Mouse (Mus musculus) forebrain, embryonic 13.5 days (tissue): ENCODE measurements around the gene Gm10639. TPM values are rescaled to one million over a fixed set of nuclear protein-coding genes. Genes with fewer than 3 reads are reported as not detected.
"Not testable (repeated sequence)": the region's sequence is repeated elsewhere in the genome, so short reads cannot be mapped to it uniquely, and the experiment has no call there.

Experiments
- ATAC-seq: fragments of 200-750 bp; cut with Nextera tagmentation; 2 replicates; pipeline ENCODE4 v1.8.0; 2017
- H3K27ac ChIP-seq: fragments of 300-500 bp; sonication (generic); 2 replicates; pipeline ENCODE4 v1.5.1; 2015; ENCODE audit warnings: inconsistent platforms, mild to moderate bottlenecking, moderate library complexity
- H3K27me3 ChIP-seq: fragments of 300-500 bp; sonication (generic); 2 replicates; pipeline ENCODE4 v1.6.1; 2015; ENCODE audit warnings: mild to moderate bottlenecking, inconsistent platforms
- H3K36me3 ChIP-seq: fragments of 300-500 bp; sonication (generic); 2 replicates; pipeline ENCODE4 v1.6.1; 2015; ENCODE audit warnings: mild to moderate bottlenecking, inconsistent platforms; ENCODE audit not compliant: poor library complexity, severe bottlenecking
- H3K4me1 ChIP-seq: fragments of 300-500 bp; sonication (generic); 2 replicates; pipeline ENCODE4 v1.6.1; 2015; ENCODE audit warnings: inconsistent platforms
- H3K4me2 ChIP-seq: fragments of 300-500 bp; sonication (generic); 2 replicates; pipeline ENCODE4 v1.6.1; 2015; ENCODE audit warnings: inconsistent platforms, mild to moderate bottlenecking, moderate library complexity
- H3K4me3 ChIP-seq: fragments of 300-500 bp; sonication (generic); 2 replicates; pipeline ENCODE4 v1.5.1; 2015; ENCODE audit warnings: mild to moderate bottlenecking, inconsistent platforms
- H3K9ac ChIP-seq: fragments of 300-500 bp; sonication (generic); 2 replicates; pipeline ENCODE4 v1.6.1; 2015; ENCODE audit warnings: mild to moderate bottlenecking, inconsistent platforms
- H3K9me3 ChIP-seq: fragments of 300-500 bp; sonication (generic); replicated peaks from 2 replicates; pipeline ENCODE4 v1.6.1; 2016; ENCODE audit warnings: inconsistent platforms
- WGBS: fragments of 180-500 bp; shearing (Covaris S2); methylation state at CpG from one replicate; pipeline ENCODE4 v1.1.7; 2015; 5-methylcytosine and 5-hydroxymethylcytosine counted together
- polyA plus RNA-seq: library from polyadenylated mRNA; unstranded; fragments of >200 nt; fragmentation: Nextera tagmentation; extraction: Ambion mirVana; gene quantifications from 2 replicates; pipeline ENCODE4 v1.2.1, GENCODE M21; 2015

Gene Gm10639
- polyA plus RNA-seq, 1 experiment from 2014 or later: not detected

DNA sequence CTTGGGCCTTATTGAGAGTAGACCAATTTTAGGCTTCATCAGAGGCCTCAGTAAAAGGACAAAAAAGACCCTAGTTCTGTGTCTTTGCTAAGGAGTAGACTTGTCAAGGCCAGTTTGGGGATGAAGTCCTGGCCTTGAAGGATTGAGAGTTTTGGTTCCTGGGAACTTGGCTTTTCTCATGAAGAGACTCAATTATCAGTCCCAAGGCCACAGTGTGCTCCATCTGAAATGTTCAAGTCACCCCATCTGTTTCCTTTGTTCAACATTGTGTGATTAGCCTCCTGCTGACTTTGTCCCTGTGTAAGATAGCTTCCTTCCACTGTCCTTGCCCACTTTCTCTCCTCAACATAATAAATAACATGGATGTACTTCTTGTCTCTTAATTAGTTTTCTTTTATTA, 60.3 kb downstream of the Gm10639 start:
- not testable (repeated sequence) for H3K27me3 ChIP-seq, H3K36me3 ChIP-seq, H3K27ac ChIP-seq, H3K9ac ChIP-seq, H3K9me3 ChIP-seq, H3K4me1 ChIP-seq, H3K4me3 ChIP-seq, H3K4me2 ChIP-seq, ATAC-seq

DNA sequence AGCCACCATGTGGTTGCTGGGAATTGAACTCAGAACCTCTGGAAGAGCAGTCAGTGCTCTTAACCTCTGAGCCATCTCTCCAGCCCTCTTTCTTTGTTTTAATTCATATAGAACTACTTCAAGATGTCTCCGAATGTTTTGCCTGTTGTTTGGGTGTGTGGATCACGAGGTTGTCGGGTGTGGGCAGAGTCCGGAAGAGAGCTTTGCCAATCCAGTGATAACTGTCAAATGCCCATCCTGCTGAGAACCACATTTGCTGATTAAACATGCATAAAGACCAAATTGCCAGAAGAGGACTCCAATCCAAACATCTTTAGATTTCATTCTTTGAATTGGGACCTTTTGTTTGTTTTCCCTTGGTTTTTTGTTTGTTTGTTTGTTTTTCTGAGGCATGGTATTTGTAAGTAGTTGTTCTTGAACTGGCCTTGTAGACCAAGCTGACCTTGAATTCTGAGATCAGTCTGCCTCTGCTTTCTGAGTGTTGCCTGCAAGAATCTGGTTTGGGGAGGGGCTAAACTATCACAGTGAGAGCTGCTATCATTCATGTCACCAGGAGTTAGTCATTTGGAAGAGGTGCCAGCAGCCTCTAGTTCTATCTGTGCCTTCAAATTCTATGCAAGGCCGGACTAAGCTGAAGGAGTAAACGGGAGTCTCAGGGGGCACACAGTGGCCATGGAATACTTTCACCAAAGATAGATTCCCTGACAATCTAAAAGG, 61.9 kb downstream of the Gm10639 start:
- Histone ChIP-seq H3K4me2 (no peak overlapping the region), H3K9ac (no peak overlapping the region), H3K27ac (no peak overlapping the region), H3K9me3 (no peaks in the 10 kb centered on the region), H3K27me3 (no peaks in the 10 kb centered on the region), H3K36me3 (no peaks in the 10 kb centered on the region), H3K4me1 (no peaks in the 10 kb centered on the region), H3K4me3 (no peak overlapping the region)
- WGBS: 84% methylated on average over 6 of the region's 6 CpGs
- ATAC-seq: no peak

Other genes starting within 250 kb of the Gm10639 start
- gene Gcm1, start 238.0 kb upstream of the Gm10639 start, polyA plus RNA-seq: not detected in 2 replicates
- 32.4 and 36.3 TPM in 2 replicates for gene Fbxo9, start 180.9 kb upstream of the Gm10639 start, polyA plus RNA-seq
- 34.3 and 34.6 TPM in 2 replicates for gene Ick, start 180.7 kb upstream of the Gm10639 start, polyA plus RNA-seq
- 19.9 and 28.5 TPM in 2 replicates for gene Gsta4, start 107.1 kb upstream of the Gm10639 start, polyA plus RNA-seq
- gene Gsta1, start 59.3 kb upstream of the Gm10639 start, polyA plus RNA-seq: not detected in 2 replicates
- not detected in 2 replicates for gene Gm3776, start 32.8 kb upstream of the Gm10639 start, polyA plus RNA-seq
- not detected in 2 replicates for gene Omt2a, start 24.9 kb downstream of the Gm10639 start, polyA plus RNA-seq
- gene Omt2b, start 37.7 kb downstream of the Gm10639 start, polyA plus RNA-seq: not detected in 2 replicates
- not detected in 2 replicates for gene Gsta2, start 65.9 kb downstream of the Gm10639 start, polyA plus RNA-seq
- gene Dppa5a, start 78.3 kb downstream of the Gm10639 start, polyA plus RNA-seq: 1.1 and 1.2 TPM in 2 replicates
- gene Ooep, start 88.8 kb downstream of the Gm10639 start, polyA plus RNA-seq: 6.1 and 6.3 TPM in 2 replicates
- gene Ddx43, start 105.9 kb downstream of the Gm10639 start, polyA plus RNA-seq: 0.15 and 0.19 TPM in 2 replicates
- gene Cgas, start 153.3 kb downstream of the Gm10639 start, polyA plus RNA-seq: 0.47 and 0.62 TPM in 2 replicates
- gene Mto1, start 158.3 kb downstream of the Gm10639 start, polyA plus RNA-seq: 24.9 and 26.1 TPM in 2 replicates
- gene Gm17324, start 158.9 kb downstream of the Gm10639 start, polyA plus RNA-seq: 0.65 and 0.97 TPM in 2 replicates
- gene Eef1a1, start 199.2 kb downstream of the Gm10639 start, polyA plus RNA-seq: 4,108 and 4,123 TPM in 2 replicates